Mouse (Mus musculus) ES-E14 (cell line): Measurements from ENCODE around the gene Rprd1b. TPM values are rescaled to one million over a fixed set of nuclear protein-coding genes. Genes with fewer than 3 reads are reported as not detected.

Source experiments
- DNase-seq: peaks from one replicate; pipeline ENCODE4 v3.0.0-alpha.2; 2013; ENCODE audit warnings: low read depth, low spot score
- H3K27ac ChIP-seq: 2 replicates; pipeline ENCODE4 v1.5.1; 2012; ENCODE audit warnings: low read depth, mild to moderate bottlenecking, low read length, moderate library complexity, mixed read lengths; ENCODE audit not compliant: poor library complexity, insufficient read depth, severe bottlenecking
- H3K36me3 ChIP-seq: 2 replicates; pipeline ENCODE4 v1.6.1; 2012; ENCODE audit warnings: mild to moderate bottlenecking, low read length, moderate library complexity, mixed read lengths; ENCODE audit not compliant: control insufficient read depth, poor library complexity, insufficient read depth, severe bottlenecking
- H3K4me1 ChIP-seq, 2 experiments: fragments of 150-350 bp in 1 of 2; sonication (generic) in 1 of 2; 2 replicates each; pipeline ENCODE4 v1.6.1; 2012; ENCODE audit warnings: low read length in 2 of 2, mild to moderate bottlenecking in 1 of 2, mixed read lengths in 1 of 2; ENCODE audit not compliant: control insufficient read depth in 2 of 2, insufficient read depth in 2 of 2, poor library complexity in 1 of 2
- H3K4me3 ChIP-seq, 2 experiments: fragments of 150-350 bp in 1 of 2; sonication (generic) in 1 of 2; 2 replicates each; pipeline ENCODE4 v1.5.1; 2012; ENCODE audit warnings: low read length in 2 of 2, low read depth in 1 of 2, mild to moderate bottlenecking in 1 of 2, mixed read lengths in 1 of 2; ENCODE audit not compliant: insufficient read depth in 1 of 2, poor library complexity in 1 of 2, severe bottlenecking in 1 of 2
- H3K9ac ChIP-seq: 2 replicates; pipeline ENCODE4 v1.6.1; 2012; ENCODE audit warnings: low read depth, mild to moderate bottlenecking, low read length, mixed read lengths; ENCODE audit not compliant: poor library complexity, insufficient read depth, severe bottlenecking
- H3K9me3 ChIP-seq: fragments of 150-350 bp; sonication (generic); 2 replicates; pipeline ENCODE4 v1.6.1; 2012; ENCODE audit warnings: low read depth, mild to moderate bottlenecking, low read length; ENCODE audit not compliant: control insufficient read depth, insufficient read depth
- CHD2 ChIP-seq: IDR thresholded peaks from 2 replicates; pipeline ENCODE4 v1.6.1; 2014; ENCODE audit warnings: mild to moderate bottlenecking, low read depth, low read length, inconsistent platforms
- HCFC1 ChIP-seq: IDR thresholded peaks from 2 replicates; pipeline ENCODE4 v1.6.1; 2012; ENCODE audit warnings: low read length, inconsistent platforms, borderline replicate concordance; ENCODE audit not compliant: insufficient read depth
- MAFK ChIP-seq: IDR thresholded peaks from 2 replicates; pipeline ENCODE4 v1.6.1; 2014; ENCODE audit warnings: mild to moderate bottlenecking, low read depth, low read length, inconsistent platforms; ENCODE audit not compliant: insufficient read depth
- ZC3H11A ChIP-seq: IDR thresholded peaks from 2 replicates; pipeline ENCODE4 v1.6.1; 2012; ENCODE audit warnings: low read depth, mild to moderate bottlenecking, inconsistent platforms, low read length, borderline replicate concordance
- ZNF384 ChIP-seq: IDR thresholded peaks from 2 replicates; pipeline ENCODE4 v1.6.1; 2012; ENCODE audit warnings: low read depth, low read length, inconsistent platforms
- in situ Hi-C, 2 experiments: fragments of 600-800 bp; cut with MboI; formaldehyde crosslinking; loops; one replicate each; pipeline ENCODE4 v1.15.1; 2025; ENCODE audit warnings: low sequenced_read_pairs in 2 of 2, inconsistent platforms in 1 of 2; ENCODE audit not compliant: unreplicated experiment in 2 of 2
- total RNA-seq: library from RNA; depleted of rRNA; stranded (reverse); fragments of 300-350 nt; gene quantifications from 2 replicates; pipeline ENCODE4 v1.2.3, GENCODE M21; 2012

Gene Rprd1b
- total RNA-seq, 1 experiment = 13.1 TPM

DNA sequence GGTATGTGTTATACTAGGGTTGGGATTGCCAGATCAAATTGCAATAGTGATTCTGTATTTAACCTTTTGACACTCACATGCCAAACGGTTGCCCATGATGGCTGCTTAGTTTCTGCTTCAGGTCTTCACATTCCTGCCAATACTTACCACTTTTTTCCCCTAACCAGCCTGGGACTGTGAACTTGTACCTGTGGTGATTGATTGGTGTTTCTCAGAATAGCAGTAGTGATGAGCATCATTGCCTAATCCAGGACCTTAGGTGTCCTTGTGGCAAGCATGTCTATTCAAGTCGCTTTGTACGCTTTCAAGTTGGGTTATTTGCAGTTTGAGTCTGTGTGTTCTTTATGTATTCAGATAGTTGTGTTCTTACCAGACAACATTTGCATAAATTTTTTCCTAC lies 34.7 kb downstream of the Rprd1b start:
- Histone ChIP-seq H3K4me1 (peaks cover 0 to 3% of the 10 kb centered on the region in 2 experiments; a peak in 1 of 4 replicates), H3K36me3 (peaks cover 14% of the 10 kb centered on the region), H3K4me3 (no peak overlapping the region), H3K9me3 (no peaks in the 10 kb centered on the region), H3K9ac (no peak overlapping the region), H3K27ac (no peak overlapping the region)
- in situ Hi-C loops = no loop called here
- DNase-seq = no peak
- TF ChIP-seq HCFC1 = no peak
- no peak for TF ChIP-seq CHD2
- TF ChIP-seq MAFK = no peak
- no peak for TF ChIP-seq ZNF384
- no peak for TF ChIP-seq ZC3H11A

DNA sequence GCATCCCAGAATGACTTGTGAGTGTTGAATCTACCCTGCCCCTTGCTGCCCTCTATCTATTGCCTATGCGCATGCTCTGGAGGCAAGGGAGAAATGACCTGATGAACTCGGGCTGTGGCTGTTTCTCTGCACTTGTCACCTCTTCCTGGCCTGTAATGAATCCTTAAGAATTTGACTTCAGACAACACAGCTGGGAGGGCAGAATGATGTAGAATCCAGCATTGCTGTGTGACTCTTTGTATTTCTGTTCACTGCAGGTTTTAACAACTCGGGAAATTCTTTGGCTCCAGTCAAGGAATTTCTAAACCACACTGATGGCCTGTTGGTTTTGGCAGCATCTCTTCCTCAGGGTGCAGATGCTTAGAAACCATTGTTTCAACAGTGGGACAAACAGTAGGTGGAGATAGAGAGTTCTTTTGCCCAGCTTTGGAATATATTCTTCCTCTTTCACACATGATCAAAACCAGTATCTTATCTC lies 36.3 kb downstream of the Rprd1b start:
- no peak overlapping the region for H3K4me3 ChIP-seq
- DNase-seq = peak; percentile 8
- no peak for TF ChIP-seq HCFC1
- TF ChIP-seq CHD2 = no peak
- no peak for TF ChIP-seq MAFK
- TF ChIP-seq ZC3H11A = no peak
- TF ChIP-seq ZNF384 = no peak
- H3K27ac ChIP-seq = no peak overlapping the region
- no peaks in the 10 kb centered on the region for H3K9me3 ChIP-seq
- peaks cover 10% of the 10 kb centered on the region for H3K36me3 ChIP-seq
- in situ Hi-C loops = no loop called here
- H3K4me1 ChIP-seq = peaks cover 0 to 3% of the 10 kb centered on the region in 2 experiments; a peak in 1 of 4 replicates
- H3K9ac ChIP-seq = no peak overlapping the region

DNA sequence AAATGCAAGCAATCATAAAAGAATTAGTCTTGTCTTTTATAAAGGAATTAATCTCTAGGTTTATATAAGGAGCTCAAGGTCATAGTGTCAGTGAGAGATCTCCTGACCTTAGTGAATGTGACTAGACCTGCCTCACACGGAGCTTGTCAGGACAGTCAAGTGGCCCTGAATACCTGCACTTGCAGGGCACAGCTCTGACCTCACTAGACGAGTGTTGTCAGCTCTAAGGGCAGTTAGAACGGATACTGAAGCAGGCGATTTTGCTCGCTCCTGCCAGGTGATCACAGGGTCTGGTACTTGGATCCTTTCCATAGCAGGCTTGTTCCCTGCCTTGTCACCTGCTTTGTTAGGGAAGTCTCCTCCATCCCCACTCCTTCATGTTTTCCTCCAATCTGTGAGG lies 36.8 kb downstream of the Rprd1b start:
- H3K27ac ChIP-seq = no peak overlapping the region

DNA sequence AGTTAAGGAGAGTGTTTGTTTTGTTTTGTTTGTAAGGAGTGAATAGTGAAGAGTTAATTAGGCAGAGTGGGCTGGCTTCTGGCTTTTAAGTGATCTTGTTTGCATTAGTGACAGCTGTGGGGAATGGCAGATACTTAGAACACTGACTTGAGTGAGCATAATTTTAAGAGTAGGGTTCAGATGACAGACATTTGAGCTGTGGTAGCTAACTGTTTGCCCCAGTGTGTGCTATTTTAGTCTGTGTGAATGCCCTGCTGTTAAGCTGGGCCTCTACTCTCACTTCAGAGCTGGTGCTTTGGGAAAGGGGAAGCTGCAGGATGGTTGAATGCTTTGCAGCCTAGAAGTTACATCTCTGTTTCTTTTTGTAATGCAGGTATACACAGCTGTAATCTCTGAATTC lies 38.2 kb downstream of the Rprd1b start:
- Histone ChIP-seq H3K4me1 (peaks cover 0 to 3% of the 10 kb centered on the region in 2 experiments; a peak in 1 of 4 replicates), H3K9ac (no peak overlapping the region), H3K9me3 (no peaks in the 10 kb centered on the region), H3K36me3 (peaks cover 19% of the 10 kb centered on the region), H3K4me3 (no peak overlapping the region), H3K27ac (no peak overlapping the region)
- DNase-seq = no peak
- no peak for TF ChIP-seq HCFC1
- TF ChIP-seq CHD2 = no peak
- no peak for TF ChIP-seq ZC3H11A
- TF ChIP-seq ZNF384 = no peak
- no peak for TF ChIP-seq MAFK
- in situ Hi-C loops = no loop called here

More for the DNA sequence above, 36.8 kb downstream of the Rprd1b start:
- Histone ChIP-seq H3K36me3 (peaks cover 11% of the 10 kb centered on the region), H3K9me3 (no peaks in the 10 kb centered on the region), H3K9ac (no peak overlapping the region), H3K4me1 (peaks cover 0 to 3% of the 10 kb centered on the region in 2 experiments; a peak in 1 of 4 replicates), H3K4me3 (no peak overlapping the region)
- no peak for DNase-seq
- TF ChIP-seq ZC3H11A (no peak), HCFC1 (no peak), CHD2 (no peak), MAFK (no peak)
- in situ Hi-C loops = no loop called here

DNA sequence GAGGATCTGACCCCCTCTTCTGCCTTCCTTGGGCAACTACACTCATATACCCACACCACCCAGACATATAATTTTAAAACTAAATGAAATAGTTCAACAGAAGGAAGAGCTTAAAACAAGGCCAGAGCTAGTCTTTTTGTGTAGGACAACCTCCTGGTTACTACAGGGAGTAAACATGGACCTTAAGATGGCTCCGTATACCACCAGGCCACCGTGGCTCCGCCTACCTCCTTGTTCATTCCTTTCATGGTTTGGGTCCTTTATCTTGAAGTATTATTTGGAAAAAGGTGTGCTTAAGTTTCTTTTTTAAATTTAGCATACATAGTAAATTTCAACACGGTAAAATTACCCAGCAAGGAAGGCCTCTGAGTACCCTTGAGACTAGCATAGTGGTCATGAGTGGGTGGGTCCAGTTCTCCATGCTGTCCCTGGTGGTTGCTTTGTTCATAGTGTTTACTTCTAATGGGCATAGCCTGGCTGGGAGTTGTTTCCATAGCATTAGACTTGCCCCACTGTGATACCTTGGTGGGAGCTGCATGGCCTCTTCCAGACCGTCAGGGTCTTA lies 39.0 kb downstream of the Rprd1b start:
- Histone ChIP-seq H3K27ac (no peak overlapping the region), H3K9me3 (no peaks in the 10 kb centered on the region), H3K4me1 (peaks cover 0 to 3% of the 10 kb centered on the region in 2 experiments; a peak in 1 of 4 replicates), H3K4me3 (no peak overlapping the region), H3K36me3 (peaks cover 24% of the 10 kb centered on the region), H3K9ac (no peak overlapping the region)
- TF ChIP-seq MAFK (no peak), HCFC1 (no peak), ZNF384 (no peak), ZC3H11A (no peak), CHD2 (no peak)
- in situ Hi-C loops = no loop called here
- DNase-seq = no peak
